Mouse (Mus musculus): ENCODE measurements around the gene Rabep1. TPM values are rescaled to one million over a fixed set of nuclear protein-coding genes. Genes with fewer than 3 reads are reported as not detected.
A peak's percentile ranks its signal among the peaks of the same experiment; 100 is the strongest.

Rabep1 gene
- polyA plus RNA-seq (2014; fragmentation: Nextera tagmentation; extraction: Ambion mirVana) = 25.9 and 27.8 TPM in 2 replicates

DNA sequence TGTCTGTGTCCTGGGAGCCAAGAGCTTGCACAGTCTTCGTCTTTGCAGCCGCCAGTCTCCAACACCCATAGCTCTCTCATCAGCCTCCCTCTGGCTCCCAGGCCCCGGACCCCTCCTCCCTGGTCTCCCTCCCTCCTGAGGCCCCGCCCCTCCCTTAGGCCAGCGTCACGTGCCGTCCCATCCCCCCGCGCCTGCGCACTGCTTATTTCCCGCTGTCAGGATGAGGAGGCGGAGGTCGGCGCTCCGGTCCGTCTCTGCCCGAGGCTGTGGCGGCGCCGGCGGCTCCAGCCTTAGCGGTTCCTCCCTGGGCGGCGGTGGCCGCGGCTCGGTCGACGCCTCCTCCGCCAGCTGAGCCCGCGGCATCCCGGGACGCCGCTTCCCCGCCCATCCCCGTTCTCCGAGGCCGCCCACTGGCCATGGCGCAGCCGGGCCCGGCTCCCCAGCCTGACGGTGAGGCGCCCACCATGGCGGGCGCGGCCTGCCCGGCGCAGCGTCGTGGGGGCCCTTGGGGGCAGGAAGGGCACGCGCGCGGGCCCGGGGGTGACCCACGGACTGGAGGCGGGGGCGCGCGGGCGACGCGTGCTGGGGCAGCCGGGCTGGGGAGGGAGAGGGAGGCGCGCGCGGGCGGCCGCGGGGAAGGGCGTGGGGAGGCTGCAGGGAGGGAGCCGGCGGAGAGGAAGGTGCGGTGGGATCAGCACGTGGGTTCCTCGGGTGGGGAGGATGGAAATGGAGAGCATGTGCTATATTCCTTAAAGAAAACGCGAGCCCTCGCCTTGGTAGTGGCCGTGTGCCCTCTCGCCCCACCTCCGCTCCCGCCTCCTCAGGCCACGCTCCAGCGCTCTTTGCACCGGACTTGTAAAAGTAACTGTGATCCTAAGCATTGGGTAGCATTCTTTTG is at the start of gene Rabep1:
Gene Rabep1 (plus strand): TSS at position 220 of the 898 bp plus-strand sequence.
- peak within 1 kb of the TSS; percentile 97 for H3K4me3 ChIP-seq (ENCODE audit: low read depth, low read length)
- no peaks in the 10 kb centered on the region for H3K27me3 ChIP-seq (ENCODE audit: control insufficient read depth, insufficient read depth, low read length)
- H3K27ac ChIP-seq (ENCODE audit: low read depth, low read length) = peak within 1 kb of the TSS; percentile 66
- ATAC-seq (replicated peaks; ENCODE audit: insufficient number of reproducible peaks, low FRiP score, low TSS enrichment) = peak; percentile 96
- no peaks in the 10 kb centered on the region for H3K9me3 ChIP-seq (replicated peaks; ENCODE audit: control insufficient read depth, low read length)
- under 1% methylated on average over 83 of the region's 88 CpGs for WGBS (ENCODE audit: insufficient replicate concordance)
- H3K4me1 ChIP-seq (ENCODE audit: control insufficient read depth, insufficient read depth, low read length) = peaks cover 8% of the 10 kb centered on the region
- H3K4me2 ChIP-seq = peak within 1 kb of the TSS; percentile 76
- peak within 1 kb of the TSS; percentile 93 for H3K9ac ChIP-seq (ENCODE audit: low read depth, low read length)
- no peaks in the 10 kb centered on the region for H3K36me3 ChIP-seq (ENCODE audit: control insufficient read depth, insufficient read depth, low read length)

DNA sequence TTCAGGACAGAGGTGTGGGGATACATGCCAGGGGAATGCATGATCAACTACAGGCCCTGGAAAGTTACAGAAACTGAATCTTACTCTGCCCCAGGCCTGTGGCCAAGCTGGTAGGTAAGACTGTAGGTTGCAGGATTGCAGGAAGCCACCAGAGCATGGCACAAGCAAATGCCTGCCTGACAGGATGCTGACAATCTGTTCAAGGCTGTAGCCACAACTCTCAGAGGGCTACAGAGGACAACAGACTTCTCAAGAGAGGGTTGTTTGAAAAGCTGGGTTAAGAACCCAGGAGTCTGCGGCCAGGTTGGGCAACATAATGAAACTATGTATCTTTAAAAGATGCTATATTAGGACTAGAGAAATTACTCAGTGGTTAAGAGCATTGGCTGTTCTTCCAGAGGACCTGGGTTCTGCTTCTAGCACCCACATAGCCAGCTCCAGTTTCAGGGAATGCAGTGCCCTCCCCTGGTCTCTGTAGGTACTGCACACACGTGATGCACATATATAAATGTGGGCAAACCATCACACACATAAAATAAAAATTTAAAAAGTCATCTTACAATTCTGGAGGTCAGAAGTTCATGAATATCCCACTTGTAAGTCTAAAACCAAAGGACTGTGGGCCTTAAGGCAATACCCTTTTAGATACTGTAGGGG is 42.2 kb upstream of the Rabep1 start:
- H3K9me3 ChIP-seq (replicated peaks; ENCODE audit: control insufficient read depth, low read length) = no peaks in the 10 kb centered on the region
- H3K4me2 ChIP-seq = no peak overlapping the region
- no peak overlapping the region for H3K27ac ChIP-seq (ENCODE audit: low read depth, low read length)
- no peak overlapping the region for H3K4me3 ChIP-seq (ENCODE audit: low read depth, low read length)
- WGBS (ENCODE audit: insufficient replicate concordance) = 85% methylated on average over 2 of the region's 2 CpGs
- no peaks in the 10 kb centered on the region for H3K27me3 ChIP-seq (ENCODE audit: control insufficient read depth, insufficient read depth, low read length)
- ATAC-seq (replicated peaks; ENCODE audit: insufficient number of reproducible peaks, low FRiP score, low TSS enrichment) = no peak
- H3K36me3 ChIP-seq (ENCODE audit: control insufficient read depth, insufficient read depth, low read length) = no peaks in the 10 kb centered on the region
- no peak overlapping the region for H3K9ac ChIP-seq (ENCODE audit: low read depth, low read length)
- H3K4me1 ChIP-seq (ENCODE audit: control insufficient read depth, insufficient read depth, low read length) = no peaks in the 10 kb centered on the region

DNA sequence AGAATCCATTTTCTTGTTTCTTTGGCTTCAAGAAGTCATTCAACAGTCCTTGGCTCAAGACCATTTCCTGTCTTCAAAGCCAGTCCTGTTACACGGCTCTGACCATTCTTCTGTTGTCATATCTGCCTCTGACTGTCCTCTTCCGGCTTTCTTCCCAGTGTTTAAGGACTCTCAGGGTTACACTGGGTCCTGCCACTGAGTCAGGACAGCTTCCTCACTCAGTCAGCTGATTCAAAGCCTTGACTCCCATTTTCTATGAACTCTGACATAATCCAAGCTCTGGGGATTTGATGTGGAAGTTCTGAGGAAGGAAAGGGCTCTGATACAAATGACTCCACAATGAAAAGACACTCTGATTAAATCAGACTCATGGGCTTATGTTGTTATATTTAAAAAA is 41.7 kb upstream of the Rabep1 start:
- no peak overlapping the region for H3K9ac ChIP-seq (ENCODE audit: low read depth, low read length)
- no peak for ATAC-seq (replicated peaks; ENCODE audit: insufficient number of reproducible peaks, low FRiP score, low TSS enrichment)
- H3K27ac ChIP-seq (ENCODE audit: low read depth, low read length) = no peak overlapping the region
- H3K4me2 ChIP-seq = no peak overlapping the region
- no peaks in the 10 kb centered on the region for H3K4me1 ChIP-seq (ENCODE audit: control insufficient read depth, insufficient read depth, low read length)
- 54% methylated on average over 2 of the region's 2 CpGs for WGBS (ENCODE audit: insufficient replicate concordance)
- no peaks in the 10 kb centered on the region for H3K36me3 ChIP-seq (ENCODE audit: control insufficient read depth, insufficient read depth, low read length)
- H3K9me3 ChIP-seq (replicated peaks; ENCODE audit: control insufficient read depth, low read length) = no peaks in the 10 kb centered on the region
- H3K4me3 ChIP-seq (ENCODE audit: low read depth, low read length) = no peak overlapping the region
- H3K27me3 ChIP-seq (ENCODE audit: control insufficient read depth, insufficient read depth, low read length) = no peaks in the 10 kb centered on the region

- H3K9ac ChIP-seq (ENCODE audit: low read depth, low read length) = no peak overlapping the region
- no peaks in the 10 kb centered on the region for H3K27me3 ChIP-seq (ENCODE audit: control insufficient read depth, insufficient read depth, low read length)
- H3K9me3 ChIP-seq (replicated peaks; ENCODE audit: control insufficient read depth, low read length) = no peaks in the 10 kb centered on the region
- ATAC-seq (replicated peaks; ENCODE audit: insufficient number of reproducible peaks, low FRiP score, low TSS enrichment) = no peak
- no peak overlapping the region for H3K27ac ChIP-seq (ENCODE audit: low read depth, low read length)
- H3K36me3 ChIP-seq (ENCODE audit: control insufficient read depth, insufficient read depth, low read length) = no peaks in the 10 kb centered on the region
- H3K4me1 ChIP-seq (ENCODE audit: control insufficient read depth, insufficient read depth, low read length) = no peaks in the 10 kb centered on the region
- WGBS (ENCODE audit: insufficient replicate concordance) = 82% methylated on average over 6 of the region's 6 CpGs
- H3K4me3 ChIP-seq (ENCODE audit: low read depth, low read length) = no peak overlapping the region
- no peak overlapping the region for H3K4me2 ChIP-seq
Measured at GRCm38 (mm10) chr11:70803711-70804200, 40.8 kb upstream of the Rabep1 start.

DNA sequence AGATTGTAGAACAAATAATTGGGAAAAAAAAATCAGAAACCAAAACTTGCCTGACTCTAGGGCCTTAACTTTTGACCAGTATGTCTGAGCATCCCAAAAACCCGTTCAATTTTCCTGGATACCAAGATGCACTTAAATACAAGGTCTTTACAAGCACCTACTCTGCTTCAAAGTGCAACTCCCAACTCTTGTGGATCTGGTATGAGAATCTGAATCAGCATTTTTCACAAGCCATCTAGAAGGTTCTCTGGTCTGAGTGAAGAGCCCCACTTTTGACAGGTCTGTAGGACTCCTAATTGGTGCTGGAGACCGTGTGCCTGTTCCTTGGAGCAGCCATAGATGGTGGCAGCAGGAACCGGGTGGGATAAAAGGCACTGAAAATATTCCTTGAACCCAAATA is 40.2 kb upstream of the Rabep1 start:
- no peaks in the 10 kb centered on the region for H3K27me3 ChIP-seq (ENCODE audit: control insufficient read depth, insufficient read depth, low read length)
- H3K27ac ChIP-seq (ENCODE audit: low read depth, low read length) = no peak overlapping the region
- 75% methylated on average over 3 of the region's 3 CpGs for WGBS (ENCODE audit: insufficient replicate concordance)
- H3K4me3 ChIP-seq (ENCODE audit: low read depth, low read length) = no peak overlapping the region
- H3K4me1 ChIP-seq (ENCODE audit: control insufficient read depth, insufficient read depth, low read length) = no peaks in the 10 kb centered on the region
- no peak for ATAC-seq (replicated peaks; ENCODE audit: insufficient number of reproducible peaks, low FRiP score, low TSS enrichment)
- H3K36me3 ChIP-seq (ENCODE audit: control insufficient read depth, insufficient read depth, low read length) = no peaks in the 10 kb centered on the region
- no peak overlapping the region for H3K9ac ChIP-seq (ENCODE audit: low read depth, low read length)
- no peak overlapping the region for H3K4me2 ChIP-seq
- H3K9me3 ChIP-seq (replicated peaks; ENCODE audit: control insufficient read depth, low read length) = no peaks in the 10 kb centered on the region

GRCm38 (mm10) chr11:70805641-70806175 is 38.9 kb upstream of the Rabep1 start:
- H3K4me2 ChIP-seq = no peak overlapping the region
- no peak overlapping the region for H3K27ac ChIP-seq (ENCODE audit: low read depth, low read length)
- H3K9ac ChIP-seq (ENCODE audit: low read depth, low read length) = no peak overlapping the region
- H3K9me3 ChIP-seq (replicated peaks; ENCODE audit: control insufficient read depth, low read length) = no peaks in the 10 kb centered on the region
- WGBS (ENCODE audit: insufficient replicate concordance) = 55% methylated on average over 7 of the region's 8 CpGs
- no peak overlapping the region for H3K4me3 ChIP-seq (ENCODE audit: low read depth, low read length)
- no peaks in the 10 kb centered on the region for H3K27me3 ChIP-seq (ENCODE audit: control insufficient read depth, insufficient read depth, low read length)
- no peaks in the 10 kb centered on the region for H3K4me1 ChIP-seq (ENCODE audit: control insufficient read depth, insufficient read depth, low read length)
- no peaks in the 10 kb centered on the region for H3K36me3 ChIP-seq (ENCODE audit: control insufficient read depth, insufficient read depth, low read length)
- ATAC-seq (replicated peaks; ENCODE audit: insufficient number of reproducible peaks, low FRiP score, low TSS enrichment) = no peak

DNA sequence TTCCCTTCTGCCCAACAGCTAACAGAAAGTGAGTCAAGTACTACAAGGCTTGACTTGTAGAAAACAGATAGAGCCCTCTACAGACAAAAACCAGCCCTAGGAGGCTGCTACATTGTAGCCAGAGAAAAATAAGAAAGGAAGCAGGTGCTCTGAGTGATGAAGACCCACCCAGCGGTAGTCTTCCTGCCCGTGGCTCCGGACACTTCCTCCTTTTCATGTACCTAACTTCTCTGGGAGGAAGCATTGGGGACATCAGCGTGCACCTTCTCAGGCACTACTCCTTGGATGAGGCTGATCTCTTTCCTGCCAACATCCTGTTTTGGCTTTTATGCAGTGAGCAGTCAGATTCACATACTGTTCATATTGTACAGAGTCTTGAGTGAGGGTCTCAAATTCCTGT is 37.9 kb upstream of the Rabep1 start:
- no peaks in the 10 kb centered on the region for H3K27me3 ChIP-seq (ENCODE audit: control insufficient read depth, insufficient read depth, low read length)
- H3K4me3 ChIP-seq (ENCODE audit: low read depth, low read length) = no peak overlapping the region
- H3K36me3 ChIP-seq (ENCODE audit: control insufficient read depth, insufficient read depth, low read length) = no peaks in the 10 kb centered on the region
- H3K9me3 ChIP-seq (replicated peaks; ENCODE audit: control insufficient read depth, low read length) = no peaks in the 10 kb centered on the region
- H3K4me1 ChIP-seq (ENCODE audit: control insufficient read depth, insufficient read depth, low read length) = no peaks in the 10 kb centered on the region
- no peak overlapping the region for H3K4me2 ChIP-seq
- ATAC-seq (replicated peaks; ENCODE audit: insufficient number of reproducible peaks, low FRiP score, low TSS enrichment) = no peak
- no peak overlapping the region for H3K27ac ChIP-seq (ENCODE audit: low read depth, low read length)
- 57% methylated on average over 4 of the region's 4 CpGs for WGBS (ENCODE audit: insufficient replicate concordance)
- H3K9ac ChIP-seq (ENCODE audit: low read depth, low read length) = no peak overlapping the region

- Histone ChIP-seq H3K9me3 (replicated peaks; ENCODE audit: control insufficient read depth, low read length) (no peaks in the 10 kb centered on the region), H3K4me3 (ENCODE audit: low read depth, low read length) (no peak overlapping the region), H3K9ac (ENCODE audit: low read depth, low read length) (no peak overlapping the region), H3K4me1 (ENCODE audit: control insufficient read depth, insufficient read depth, low read length) (no peaks in the 10 kb centered on the region), H3K27ac (ENCODE audit: low read depth, low read length) (no peak overlapping the region), H3K36me3 (ENCODE audit: control insufficient read depth, insufficient read depth, low read length) (no peaks in the 10 kb centered on the region), H3K27me3 (ENCODE audit: control insufficient read depth, insufficient read depth, low read length) (no peaks in the 10 kb centered on the region), H3K4me2 (no peak overlapping the region)
- no peak for ATAC-seq (replicated peaks; ENCODE audit: insufficient number of reproducible peaks, low FRiP score, low TSS enrichment)
- WGBS (ENCODE audit: insufficient replicate concordance) = 77% methylated on average over 4 of the region's 4 CpGs
Measured at GRCm38 (mm10) chr11:70807630-70808029, 36.9 kb upstream of the Rabep1 start.
